Mouse (Mus musculus) midbrain, postnatal 0 days (tissue): ENCODE results near the gene Gskip. TPM values are rescaled to one million over a fixed set of nuclear protein-coding genes. Genes with fewer than 3 reads are reported as not detected.

ENCODE experiments used
- ATAC-seq: fragments of 200-750 bp; cut with Nextera tagmentation; 2 replicates; pipeline ENCODE4 v1.8.0; 2017; ENCODE audit warnings: moderate number of reproducible peaks, mild to moderate bottlenecking, moderate TSS enrichment, moderate library complexity; ENCODE audit not compliant: low FRiP score
- DNase-seq: peaks from one replicate; pipeline ENCODE4 v3.0.0-alpha.2; 2015; ENCODE audit warnings: low spot score
- H3K27ac ChIP-seq: fragments of 300-500 bp; sonication (generic); 2 replicates; pipeline ENCODE4 v1.5.1; 2014; ENCODE audit warnings: low read depth, mild to moderate bottlenecking, low read length, mixed read lengths
- H3K27me3 ChIP-seq: fragments of 300-500 bp; sonication (generic); 2 replicates; pipeline ENCODE4 v1.6.1; 2014; ENCODE audit warnings: low read length, control low read depth, mixed read lengths; ENCODE audit not compliant: insufficient read depth
- H3K36me3 ChIP-seq: fragments of 300-500 bp; sonication (generic); 2 replicates; pipeline ENCODE4 v1.6.1; 2014; ENCODE audit warnings: low read length, control low read depth, mixed read lengths; ENCODE audit not compliant: insufficient read depth
- H3K4me1 ChIP-seq: fragments of 300-500 bp; sonication (generic); 2 replicates; pipeline ENCODE4 v1.6.1; 2014; ENCODE audit warnings: mild to moderate bottlenecking, control low read depth, antibody characterized with exemption, low read length, mixed read lengths; ENCODE audit not compliant: insufficient read depth
- H3K4me2 ChIP-seq: fragments of 300-500 bp; sonication (generic); 2 replicates; pipeline ENCODE4 v1.6.1; 2014; ENCODE audit warnings: low read depth, mild to moderate bottlenecking, low read length, mixed read lengths; ENCODE audit not compliant: poor library complexity, severe bottlenecking
- H3K4me3 ChIP-seq: fragments of 300-500 bp; sonication (generic); 2 replicates; pipeline ENCODE4 v1.5.1; 2014; ENCODE audit warnings: low read depth, mild to moderate bottlenecking, low read length, moderate library complexity
- H3K9ac ChIP-seq: fragments of 300-500 bp; sonication (generic); replicated peaks from 2 replicates; pipeline ENCODE4 v1.6.1; 2014; ENCODE audit warnings: mild to moderate bottlenecking, low read length, moderate library complexity, mixed read lengths; ENCODE audit not compliant: poor library complexity, severe bottlenecking
- H3K9me3 ChIP-seq: fragments of 300-500 bp; sonication (generic); 2 replicates; pipeline ENCODE4 v1.6.1; 2016; ENCODE audit warnings: low read length, control low read depth
- CTCF ChIP-seq: IDR thresholded peaks from 2 replicates; pipeline ENCODE4 v1.5.1; 2016; ENCODE audit warnings: antibody characterized with exemption, mild to moderate bottlenecking
- WGBS: fragments of 180-500 bp; shearing (Covaris S2); extraction: QIAGEN DNeasy Blood & Tissue Kit; methylation state at CpG from one replicate; pipeline ENCODE4 v1.1.7; 2014; 5-methylcytosine and 5-hydroxymethylcytosine counted together
- polyA plus RNA-seq: library from polyadenylated mRNA; unstranded; fragments of >200 nt; fragmentation: Nextera tagmentation; extraction: Ambion mirVana; gene quantifications from 2 replicates; pipeline ENCODE4 v1.2.1, GENCODE M21; 2015
- total RNA-seq: library from RNA; depleted of rRNA; stranded (reverse); fragments of >200 nt; gene quantifications from 2 replicates; pipeline ENCODE4 v1.2.3, GENCODE M21; 2014

Gene Gskip
- total and polyA plus RNA-seq, 2 experiments from 2014 or later, result 18.1 to 22.5 TPM

GRCm38 (mm10) chr12:105718616-105719015 lies 34.0 kb downstream of the Gskip start:
- DNase-seq, result peak; percentile 41
- peaks cover 8% of the 10 kb centered on the region; the same call in 1 of the 2 replicates for H3K4me1 ChIP-seq
- ATAC-seq, result no peak
- H3K27ac ChIP-seq, result no peak overlapping the region
- H3K4me3 ChIP-seq, result no peak overlapping the region
- no peaks in the 10 kb centered on the region for H3K9me3 ChIP-seq
- no peak overlapping the region for H3K4me2 ChIP-seq
- H3K9ac ChIP-seq, result no peak overlapping the region
- no peak for TF ChIP-seq CTCF
- H3K27me3 ChIP-seq, result no peaks in the 10 kb centered on the region
- WGBS, result 75% methylated on average over 17 of the region's 17 CpGs
- H3K36me3 ChIP-seq, result no peaks in the 10 kb centered on the region

GRCm38 (mm10) chr12:105720196-105720595 lies 35.6 kb downstream of the Gskip start:
- no peak for TF ChIP-seq CTCF
- Histone ChIP-seq H3K27me3 (no peaks in the 10 kb centered on the region), H3K36me3 (no peaks in the 10 kb centered on the region), H3K9ac (no peak overlapping the region), H3K9me3 (no peaks in the 10 kb centered on the region), H3K4me3 (no peak overlapping the region), H3K4me2 (no peak overlapping the region), H3K4me1 (peaks cover 8% of the 10 kb centered on the region; the same call in 1 of the 2 replicates), H3K27ac (no peak overlapping the region)
- 61% methylated on average over 3 of the region's 3 CpGs for WGBS
- ATAC-seq (no peak), DNase-seq (no peak)

GRCm38 (mm10) chr12:105721452-105722132 lies 37.0 kb downstream of the Gskip start:
- Histone ChIP-seq H3K27me3 (no peaks in the 10 kb centered on the region), H3K9me3 (no peaks in the 10 kb centered on the region), H3K4me1 (peaks cover 8% of the 10 kb centered on the region; the same call in 1 of the 2 replicates), H3K9ac (no peak overlapping the region), H3K36me3 (no peaks in the 10 kb centered on the region), H3K4me2 (peak overlapping the region; percentile 15), H3K4me3 (no peak overlapping the region), H3K27ac (peak overlapping the region; percentile 67)
- DNase-seq (peak; percentile 56), ATAC-seq (peak; percentile 51; the same call in 1 of the 2 replicates)
- TF ChIP-seq CTCF, result no peak
- 25% methylated on average over 14 of the region's 14 CpGs for WGBS

GRCm38 (mm10) chr12:105722657-105723056 lies 38.0 kb downstream of the Gskip start:
- H3K9me3 ChIP-seq, result no peaks in the 10 kb centered on the region
- H3K4me1 ChIP-seq, result peaks cover 8% of the 10 kb centered on the region; the same call in 1 of the 2 replicates
- TF ChIP-seq CTCF, result peak; percentile 89
- H3K9ac ChIP-seq, result no peak overlapping the region
- H3K4me3 ChIP-seq, result no peak overlapping the region
- no peak overlapping the region for H3K4me2 ChIP-seq
- DNase-seq, result peak; percentile 82
- no peaks in the 10 kb centered on the region for H3K27me3 ChIP-seq
- no peaks in the 10 kb centered on the region for H3K36me3 ChIP-seq
- WGBS, result 3% methylated on average over 5 of the region's 5 CpGs
- peak; percentile 50; the same call in 1 of the 2 replicates for ATAC-seq
- 0 out of 2 replicates have a peak overlapping the region, but pooled peaks have one; percentile 67 for H3K27ac ChIP-seq

GRCm38 (mm10) chr12:105724616-105725015 lies 40.0 kb downstream of the Gskip start:
- Histone ChIP-seq H3K9ac (no peak overlapping the region), H3K4me2 (no peak overlapping the region), H3K36me3 (no peaks in the 10 kb centered on the region), H3K27ac (no peak overlapping the region), H3K9me3 (no peaks in the 10 kb centered on the region), H3K4me3 (no peak overlapping the region), H3K27me3 (no peaks in the 10 kb centered on the region), H3K4me1 (peaks cover 8% of the 10 kb centered on the region; the same call in 1 of the 2 replicates)
- 50% methylated on average over 1 of the region's 1 CpGs for WGBS
- no peak for TF ChIP-seq CTCF
- DNase-seq (no peak), ATAC-seq (no peak)

- Histone ChIP-seq H3K4me1 (peaks cover 8% of the 10 kb centered on the region; the same call in 1 of the 2 replicates), H3K36me3 (no peaks in the 10 kb centered on the region), H3K27me3 (no peaks in the 10 kb centered on the region), H3K4me3 (no peak overlapping the region), H3K4me2 (no peak overlapping the region), H3K9ac (no peak overlapping the region), H3K27ac (no peak overlapping the region), H3K9me3 (no peaks in the 10 kb centered on the region)
- no peak for TF ChIP-seq CTCF
- ATAC-seq, result no peak
- WGBS, result 83% methylated on average over 13 of the region's 13 CpGs
- no peak for DNase-seq
Measured at GRCm38 (mm10) chr12:105725736-105726135, 41.1 kb downstream of the Gskip start.
